Mouse (Mus musculus): ENCODE measurements around the gene Plac1.

- TF ChIP-seq EP300 (IDR thresholded peaks at IDR 0.05; ENCODE audit: low read depth) (no peak), CTCF (IDR thresholded peaks at IDR 0.05; ENCODE audit: low read depth) (no peak)
These were observed 30.1 kb upstream of the Plac1 start for GRCm38 (mm10) chrX:53270063-53270432.

Data from heart, postnatal 0 days (tissue).